Comparison of ENCODE assay signal across 8 mouse cellular contexts in the genomic region with DNA sequence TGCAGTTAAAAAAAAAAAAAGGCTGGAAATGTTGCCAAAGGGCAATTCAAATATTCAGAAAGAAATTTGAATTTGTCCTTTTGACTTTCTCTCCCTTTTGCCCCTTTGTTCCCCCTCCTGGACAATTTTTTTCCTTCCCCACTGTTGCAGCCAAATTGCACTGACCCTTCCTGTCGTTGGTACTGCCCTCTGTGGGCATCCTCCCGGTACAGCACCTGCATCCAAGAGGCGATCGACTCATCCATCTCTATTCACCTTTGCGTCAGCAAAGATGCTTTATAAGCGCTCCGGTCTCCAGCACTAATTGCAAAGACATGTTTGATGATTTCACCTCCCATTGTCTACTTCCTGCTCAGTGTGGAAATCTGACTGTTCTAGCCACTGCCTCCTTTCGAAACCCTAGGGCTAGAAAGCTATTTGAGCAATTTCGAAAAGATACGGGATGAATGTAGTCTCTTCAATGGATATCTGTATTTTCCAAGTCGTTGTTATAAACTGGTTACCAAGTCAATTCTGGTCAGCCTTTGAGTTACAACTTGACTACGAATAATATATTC. TPM values are rescaled to one million over a fixed set of nuclear protein-coding genes. Genes with fewer than 3 reads are reported as not detected.
DNase-seq lines count a peak whose midpoint lies in the region; ATAC-seq lines count a peak whose summit lies in the region.

No protein-coding gene starts in this region.

- H3K4me3 ChIP-seq in heart, embryonic 11.5 days (ENCODE audit: low read depth, low read length): peak overlapping the region; percentile 49; the same call in 1 of the 2 replicates
- H3K4me3 ChIP-seq in heart, embryonic 10.5 days: no peak overlapping the region
- H3K4me3 ChIP-seq in midbrain, embryonic 14.5 days (replicated peaks; ENCODE audit: low read depth, low read length): no peak overlapping the region
- H3K4me3 ChIP-seq in midbrain, embryonic 11.5 days (ENCODE audit: low read depth, low read length): no peak overlapping the region
- 0 out of 2 replicates have a peak overlapping the region, but pooled peaks have one; percentile 62 for H3K4me3 ChIP-seq in stomach, embryonic 16.5 days (replicated peaks; ENCODE audit: low read length)

- H3K27me3 ChIP-seq in heart, embryonic 11.5 days (ENCODE audit: control insufficient read depth, insufficient read depth, low read length): peaks cover 7% of the 10 kb centered on the region; the same call in 1 of the 2 replicates
- H3K27me3 ChIP-seq in heart, embryonic 10.5 days (ENCODE audit: insufficient read depth, poor library complexity, severe bottlenecking): peaks cover 14% of the 10 kb centered on the region
- H3K27me3 ChIP-seq in midbrain, embryonic 14.5 days (ENCODE audit: control insufficient read depth, insufficient read depth, low read length): peaks cover 14% of the 10 kb centered on the region; the same call in 1 of the 2 replicates
- peaks cover 27% of the 10 kb centered on the region for H3K27me3 ChIP-seq in midbrain, embryonic 11.5 days (ENCODE audit: control insufficient read depth, insufficient read depth, low read length)
- peaks cover 9% of the 10 kb centered on the region; the same call in 1 of the 2 replicates for H3K27me3 ChIP-seq in stomach, embryonic 16.5 days (ENCODE audit: control insufficient read depth, insufficient read depth, low read length)

- H3K36me3 ChIP-seq in heart, embryonic 11.5 days (ENCODE audit: control insufficient read depth, insufficient read depth, low read length): no peaks in the 10 kb centered on the region
- H3K36me3 ChIP-seq in heart, embryonic 10.5 days: no peaks in the 10 kb centered on the region
- no peaks in the 10 kb centered on the region for H3K36me3 ChIP-seq in midbrain, embryonic 14.5 days (ENCODE audit: control insufficient read depth, insufficient read depth, low read length)
- no peaks in the 10 kb centered on the region for H3K36me3 ChIP-seq in midbrain, embryonic 11.5 days (ENCODE audit: control insufficient read depth, insufficient read depth, low read length)
- no peaks in the 10 kb centered on the region for H3K36me3 ChIP-seq in stomach, embryonic 16.5 days (ENCODE audit: control insufficient read depth, insufficient read depth, low read length)

- no peak overlapping the region for H3K27ac ChIP-seq in heart, embryonic 11.5 days (ENCODE audit: low read depth, low read length)
- no peak overlapping the region for H3K27ac ChIP-seq in heart, embryonic 10.5 days
- H3K27ac ChIP-seq in midbrain, embryonic 14.5 days (replicated peaks; ENCODE audit: low read depth, low read length): no peak overlapping the region
- no peak overlapping the region for H3K27ac ChIP-seq in midbrain, embryonic 11.5 days (ENCODE audit: low read depth, low read length)
- no peak overlapping the region for H3K27ac ChIP-seq in stomach, embryonic 16.5 days (ENCODE audit: low read length)

- H3K9me3 ChIP-seq in heart, embryonic 11.5 days (replicated peaks; ENCODE audit: control insufficient read depth, low read length): no peaks in the 10 kb centered on the region
- no peaks in the 10 kb centered on the region for H3K9me3 ChIP-seq in heart, embryonic 10.5 days
- H3K9me3 ChIP-seq in midbrain, embryonic 14.5 days (ENCODE audit: control insufficient read depth, low read length): no peaks in the 10 kb centered on the region
- H3K9me3 ChIP-seq in midbrain, embryonic 11.5 days (ENCODE audit: control insufficient read depth, low read length): no peaks in the 10 kb centered on the region
- no peaks in the 10 kb centered on the region for H3K9me3 ChIP-seq in stomach, embryonic 16.5 days (replicated peaks; ENCODE audit: control insufficient read depth, low read length)

- no peak overlapping the region for H3K9ac ChIP-seq in heart, embryonic 11.5 days (ENCODE audit: low read depth, low read length)
- no peak overlapping the region for H3K9ac ChIP-seq in midbrain, embryonic 14.5 days (replicated peaks; ENCODE audit: low read length)
- no peak overlapping the region for H3K9ac ChIP-seq in midbrain, embryonic 11.5 days (ENCODE audit: low read length)
- no peak overlapping the region for H3K9ac ChIP-seq in stomach, embryonic 16.5 days (ENCODE audit: low read length)

- DNase-seq in heart, embryonic 10.5 days (ENCODE audit: low spot score): no peak
- peak; percentile 34 for DNase-seq in midbrain, embryonic 14.5 days
- DNase-seq in midbrain, embryonic 11.5 days (ENCODE audit: low spot score, missing footprints): no peak
- peak; percentile 28 for DNase-seq in heart, postnatal 4 days
- DNase-seq in frontal cortex, postnatal 36 days (ENCODE audit: low spot score in 2 of 2): no peak
- no peak for DNase-seq in kidney, adult 9 months

- WGBS in heart, embryonic 11.5 days (ENCODE audit: insufficient replicate concordance): 43% methylated on average over 12 of the region's 12 CpGs
- 40% methylated on average over 12 of the region's 12 CpGs for WGBS in heart, embryonic 10.5 days
- 34% methylated on average over 12 of the region's 12 CpGs for WGBS in midbrain, embryonic 14.5 days
- WGBS in midbrain, embryonic 11.5 days: 39% methylated on average over 12 of the region's 12 CpGs
- WGBS in stomach, embryonic 16.5 days: 39% methylated on average over 12 of the region's 12 CpGs

- H3K4me2 ChIP-seq in heart, embryonic 11.5 days: peak overlapping the region; percentile 87
- H3K4me2 ChIP-seq in midbrain, embryonic 14.5 days (ENCODE audit: low read length): peak overlapping the region; percentile 98
- H3K4me2 ChIP-seq in midbrain, embryonic 11.5 days: no peak overlapping the region; the same call in 1 of the 2 replicates
- peak overlapping the region; percentile 97; the same call in 1 of the 2 replicates for H3K4me2 ChIP-seq in stomach, embryonic 16.5 days (ENCODE audit: low read depth, low read length)

- ATAC-seq in heart, embryonic 11.5 days (replicated peaks; ENCODE audit: insufficient number of reproducible peaks, low FRiP score, low TSS enrichment): no peak
- ATAC-seq in midbrain, embryonic 14.5 days (ENCODE audit: low FRiP score, low TSS enrichment): no peak
- ATAC-seq in midbrain, embryonic 11.5 days (ENCODE audit: low FRiP score): no peak
- ATAC-seq in stomach, embryonic 16.5 days (ENCODE audit: insufficient read depth, low FRiP score): no peak

- H3K4me1 ChIP-seq in heart, embryonic 11.5 days (ENCODE audit: control insufficient read depth, insufficient read depth, low read length): peaks cover 15% of the 10 kb centered on the region
- H3K4me1 ChIP-seq in heart, embryonic 10.5 days: peaks cover 23% of the 10 kb centered on the region
- H3K4me1 ChIP-seq in midbrain, embryonic 14.5 days (ENCODE audit: control insufficient read depth, insufficient read depth, low read length): 0 out of 2 replicates have a peak, but pooled peaks cover 3% of the 10 kb centered on the region
- peaks cover 7% of the 10 kb centered on the region for H3K4me1 ChIP-seq in midbrain, embryonic 11.5 days (ENCODE audit: control insufficient read depth, insufficient read depth, low read length)
- H3K4me1 ChIP-seq in stomach, embryonic 16.5 days (ENCODE audit: control insufficient read depth, insufficient read depth, low read length): 0 out of 2 replicates have a peak, but pooled peaks cover 4% of the 10 kb centered on the region

RNA-seq across cellular contexts. Expression of gene Rnf144b, which starts 1.0 kb away (rescaled TPM):
- 1.6 TPM in 2 replicates for polyA plus RNA-seq in heart, embryonic 11.5 days (2014; fragmentation: Nextera tagmentation; extraction: Ambion mirVana)
- polyA plus RNA-seq in heart, embryonic 10.5 days (2016; fragmentation: Nextera tagmentation; extraction: Ambion mirVana): 0.98 and 1.6 TPM in 2 replicates
- 0.67 and 1.1 TPM in 2 replicates for polyA plus RNA-seq in midbrain, embryonic 14.5 days (2014; fragmentation: Nextera tagmentation; extraction: Ambion mirVana)
- 0.92 and 1.1 TPM in 2 replicates for polyA plus RNA-seq in midbrain, embryonic 11.5 days (2014; fragmentation: Nextera tagmentation; extraction: Ambion mirVana)
- total RNA-seq in heart, postnatal 4 days (2021): 1 to 10 TPM; 7.3 to 8.1 TPM
- polyA plus RNA-seq in stomach, embryonic 16.5 days (2015; fragmentation: Nextera tagmentation; extraction: Ambion mirVana): 3.1 and 3.4 TPM in 2 replicates

RNA-seq across cellular contexts. Expression of gene Dek, which starts 15.4 kb away (rescaled TPM):
- polyA plus RNA-seq in heart, embryonic 11.5 days (2014; fragmentation: Nextera tagmentation; extraction: Ambion mirVana): 165 and 200 TPM in 2 replicates
- polyA plus RNA-seq in heart, embryonic 10.5 days (2016; fragmentation: Nextera tagmentation; extraction: Ambion mirVana): 167 and 249 TPM in 2 replicates
- 105 and 115 TPM in 2 replicates for polyA plus RNA-seq in midbrain, embryonic 14.5 days (2014; fragmentation: Nextera tagmentation; extraction: Ambion mirVana)
- 378 and 409 TPM in 2 replicates for polyA plus RNA-seq in midbrain, embryonic 11.5 days (2014; fragmentation: Nextera tagmentation; extraction: Ambion mirVana)
- total RNA-seq in heart, postnatal 4 days (2021): 10 to 100 TPM; 85.5 to 87.1 TPM
- polyA plus RNA-seq in stomach, embryonic 16.5 days (2015; fragmentation: Nextera tagmentation; extraction: Ambion mirVana): 164 and 199 TPM in 2 replicates

Comparison
In these comparisons a context has a peak if more than half of its experiments do, and no peak if none do; other contexts are left out.
1. H3K4me3 ChIP-seq: peak in heart, embryonic 11.5 days (single experiment) and stomach, embryonic 16.5 days (single experiment); none in heart, embryonic 10.5 days (single experiment), midbrain, embryonic 14.5 days (single experiment) and midbrain, embryonic 11.5 days (single experiment).
2. DNase-seq: peak in midbrain, embryonic 14.5 days (single experiment) and heart, postnatal 4 days (single experiment); none in heart, embryonic 10.5 days (single experiment), midbrain, embryonic 11.5 days (single experiment), frontal cortex, postnatal 36 days (0 of 2) and kidney, adult 9 months (single experiment).